Mouse (Mus musculus) left cerebral cortex, postnatal 4 days (tissue): Measurements from ENCODE around the gene Cfap97d1. TPM values are rescaled to one million over a fixed set of nuclear protein-coding genes. Genes with fewer than 3 reads are reported as not detected.
"Not testable (repeated sequence)": the region's sequence is repeated elsewhere in the genome, so short reads cannot be mapped to it uniquely, and the experiment has no call there.

Experiments used
- DNase-seq: peaks from one replicate; pipeline ENCODE4 v3.0.0-alpha.2; 2022
- intact Hi-C: fragments of 180-260 bp; cut with DNase I; formaldehyde crosslinking; loops from one replicate; pipeline ENCODE4 v1.15.1; 2025
- total RNA-seq, 2 experiments: library from RNA; stranded (reverse); gene quantifications; 2 replicates each; pipeline ENCODE4 v1.2.3; 2021

Cfap97d1 gene
- total RNA-seq, 2 experiments from 2014 or later, result not detected

DNA sequence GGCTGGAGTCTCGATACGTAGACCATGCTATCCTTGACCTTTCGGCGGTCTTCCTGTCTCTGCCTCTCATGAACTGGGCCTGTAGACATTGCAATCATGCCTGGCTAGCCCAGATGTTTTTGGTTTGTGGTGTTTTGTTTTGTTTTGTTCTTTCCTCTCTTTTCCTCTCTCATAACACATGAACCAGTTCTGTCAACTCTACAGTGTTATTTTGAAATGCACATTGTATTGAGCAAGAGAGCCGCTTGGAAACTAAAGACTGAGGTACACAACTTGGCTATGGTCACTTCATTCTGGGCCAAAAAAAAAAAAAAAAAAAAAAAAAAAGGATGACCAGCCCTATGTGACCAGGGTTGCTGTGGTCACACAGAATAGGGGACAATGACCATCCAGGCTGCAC lies 11.4 kb upstream of the Cfap97d1 start:
- no peak for DNase-seq
- intact Hi-C loops, result no loop called here

- intact Hi-C loops, result no loop called here
- DNase-seq, result no peak
Observed at GRCm38 (mm10) chr11:101973496-101973895, 10.6 kb upstream of the Cfap97d1 start.

DNA sequence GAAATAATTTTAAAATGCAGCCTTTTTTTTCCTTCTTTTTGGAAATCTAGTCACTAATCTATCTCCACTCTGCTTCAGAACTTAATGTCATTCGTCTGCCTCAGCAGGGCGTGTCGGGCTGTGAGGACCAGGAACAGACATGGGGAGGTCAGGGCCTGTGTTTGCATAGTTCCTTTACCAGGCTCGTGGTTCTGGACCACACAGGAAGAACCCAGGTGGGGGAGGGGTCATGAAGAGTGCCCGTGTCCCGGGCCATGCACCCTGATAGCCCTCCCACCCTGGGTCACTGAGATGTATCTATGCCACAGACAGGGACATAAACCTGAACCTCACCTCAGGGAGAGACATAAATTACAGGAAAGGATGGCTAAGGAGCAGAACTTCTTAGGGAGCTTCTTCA lies 9.9 kb upstream of the Cfap97d1 start:
- intact Hi-C loops, result no loop called here
- DNase-seq, result no peak

DNA sequence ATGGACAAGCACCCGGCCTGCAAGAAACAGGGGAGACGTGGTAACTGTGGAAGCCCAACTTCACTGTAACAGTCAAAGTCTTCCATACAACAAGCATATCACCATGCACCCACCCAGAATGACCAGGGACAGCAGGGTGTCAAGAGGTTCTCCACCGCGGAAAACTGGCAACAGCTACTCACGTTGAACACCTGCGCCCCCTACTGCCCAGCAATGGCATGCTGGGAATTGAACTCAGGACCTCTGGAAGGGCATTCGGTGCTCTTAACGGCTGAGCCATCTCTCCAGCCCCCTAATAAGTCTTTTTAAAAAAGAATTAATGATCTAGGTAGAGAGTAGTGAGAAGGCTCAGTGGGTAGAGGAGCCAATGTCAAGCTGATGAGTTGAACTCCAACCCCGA lies 9.2 kb upstream of the Cfap97d1 start:
- intact Hi-C loops, result no loop called here
- no peak for DNase-seq

- DNase-seq, result no peak
- intact Hi-C loops, result no loop called here
Observed at GRCm38 (mm10) chr11:101976949-101977348, 7.1 kb upstream of the Cfap97d1 start.

DNA sequence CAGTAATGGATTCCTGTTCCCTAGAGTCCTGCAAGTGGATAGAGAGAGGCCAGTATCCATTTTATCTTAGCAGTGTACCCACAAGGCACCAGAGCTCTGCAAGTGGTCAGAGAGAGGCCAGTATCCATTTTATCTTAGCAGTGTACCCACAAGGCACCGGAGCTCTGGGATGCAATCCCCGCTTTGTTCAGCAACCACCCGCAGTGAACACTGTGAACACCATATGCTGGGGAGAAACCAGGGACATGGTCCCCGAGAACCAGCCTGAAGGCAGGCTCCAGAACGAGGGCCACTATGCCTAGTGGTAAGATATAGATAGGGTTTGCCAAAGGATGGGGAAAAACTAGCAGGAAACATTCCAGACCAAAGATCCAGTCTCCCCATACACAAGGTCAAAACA lies 4.9 kb upstream of the Cfap97d1 start:
- intact Hi-C loops, result no loop called here
- DNase-seq, result no peak

DNA sequence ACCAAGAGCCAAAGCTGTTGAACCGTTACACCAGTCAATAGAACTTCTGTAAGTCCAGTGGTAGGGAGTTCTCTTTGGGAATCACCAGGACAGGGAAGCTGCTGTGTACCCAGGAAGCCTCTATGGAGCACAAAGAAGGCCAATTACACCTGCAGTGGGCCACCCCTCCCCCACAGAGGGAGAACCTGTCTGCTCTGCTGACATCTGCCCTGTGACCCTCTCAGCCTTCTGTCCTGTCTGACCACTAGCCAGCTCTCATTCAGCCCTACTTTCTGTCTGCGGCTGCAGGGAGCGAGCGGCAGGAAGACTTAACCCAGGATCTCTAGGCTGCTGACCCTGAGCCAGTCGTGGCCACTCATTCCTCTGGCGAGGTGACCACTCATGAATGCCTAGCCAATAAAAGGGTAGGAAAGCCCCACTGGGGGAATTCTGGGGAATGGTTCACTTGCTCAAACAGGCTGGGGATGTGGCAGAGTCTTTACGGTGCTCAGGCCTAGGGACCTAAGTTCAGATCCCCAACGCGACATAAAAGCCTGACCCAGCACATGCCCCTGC lies 3.4 kb upstream of the Cfap97d1 start:
- no peak for DNase-seq
- intact Hi-C loops, result no loop called here

GRCm38 (mm10) chr11:101981850-101982249 lies 2.2 kb upstream of the Cfap97d1 start:
- DNase-seq, result no peak
- intact Hi-C loops, result no loop called here

- DNase-seq, result no peak
- intact Hi-C loops, result no loop called here
Observed at GRCm38 (mm10) chr11:101982981-101983411, 1.1 kb upstream of the Cfap97d1 start.

GRCm38 (mm10) chr11:101983431-101983921 lies 603 bp upstream of the Cfap97d1 start:
- no peak for DNase-seq
- intact Hi-C loops, result no loop called here

GRCm38 (mm10) chr11:101985450-101985849 lies 1.4 kb downstream of the Cfap97d1 start:
- DNase-seq, intact Hi-C loops: not testable (repeated sequence)

- peak; percentile 85 for DNase-seq
- intact Hi-C loops, result no loop called here
Observed at GRCm38 (mm10) chr11:101985990-101986389, 1.9 kb downstream of the Cfap97d1 start.

DNA sequence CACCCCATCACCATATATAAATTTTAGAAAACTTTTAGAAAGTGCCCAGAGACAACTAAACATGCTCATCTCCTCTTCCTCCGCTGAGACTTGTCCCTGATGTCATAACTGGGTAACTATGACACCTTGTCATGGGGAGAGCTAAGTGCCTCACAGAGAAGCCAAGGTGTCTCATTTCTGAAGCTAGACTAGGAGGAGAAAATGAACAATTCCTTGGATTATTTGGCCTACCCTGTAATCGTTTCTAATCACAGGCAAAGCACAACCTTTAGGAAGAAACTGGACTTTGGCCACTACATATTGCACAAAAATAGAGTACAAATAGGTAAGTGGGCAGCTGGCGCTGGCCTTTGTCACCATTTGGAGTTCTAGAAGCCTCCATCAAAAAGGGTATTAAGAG lies 2.8 kb downstream of the Cfap97d1 start, which contains the start of gene Dusp3:
Gene Dusp3, minus strand, starts transcription at position 101 of the 400 bp plus-strand sequence.
- intact Hi-C loops, result no loop called here
- no peak for DNase-seq

DNA sequence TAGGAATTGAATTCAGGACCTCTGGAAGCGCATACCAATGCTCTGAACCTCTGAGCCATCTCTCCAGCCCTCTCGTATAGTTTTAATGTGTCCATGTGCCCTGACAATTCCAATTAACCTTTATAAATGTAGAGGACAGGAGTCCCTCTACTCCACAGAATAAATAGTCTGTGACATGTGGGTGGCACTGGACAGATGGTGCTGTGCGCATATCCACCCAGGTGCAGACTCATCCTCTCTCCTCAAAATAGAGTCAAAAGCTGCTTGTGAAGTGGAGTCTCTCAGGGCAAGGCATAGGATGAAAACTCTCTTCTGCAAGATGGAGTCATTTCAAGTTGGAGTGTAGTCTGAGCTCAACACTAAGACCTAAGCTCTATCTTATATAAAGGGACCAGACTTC lies 6.2 kb downstream of the Cfap97d1 start:
- DNase-seq, result no peak
- intact Hi-C loops, result loop anchor here (5.0 to 10.0 kb wide), 2 partner anchors 37 to 145 kb away; partner anchors contain the start of gene Mpp3

DNA sequence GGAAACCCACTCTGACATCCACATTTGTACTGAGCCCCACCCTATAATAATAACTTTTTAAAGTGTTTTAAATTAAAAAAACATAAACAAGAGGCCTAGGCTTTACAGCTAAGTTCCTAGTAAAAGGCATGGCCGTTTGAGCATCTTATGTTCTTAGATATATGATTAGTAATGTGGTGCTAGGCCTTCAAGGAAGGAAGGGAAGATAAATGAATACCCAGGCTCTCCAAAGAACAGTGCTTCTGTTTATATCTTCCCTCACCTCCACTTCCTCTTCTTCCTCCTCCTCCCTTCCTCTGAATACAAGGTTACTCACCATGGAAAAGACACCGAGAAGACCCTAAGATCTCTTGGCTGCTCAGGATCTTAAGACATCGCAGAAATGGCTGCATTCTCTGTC lies 7.7 kb downstream of the Cfap97d1 start:
- no peak for DNase-seq
- intact Hi-C loops, result loop anchor here (5.0 to 10.0 kb wide), 2 partner anchors 35 to 143 kb away; partner anchors contain the start of gene Mpp3

- no peak for DNase-seq
- intact Hi-C loops, result loop anchor here (5.0 to 10.0 kb wide), 2 partner anchors 35 to 142 kb away; partner anchors contain the start of gene Mpp3
Observed at GRCm38 (mm10) chr11:101992411-101992810, 8.3 kb downstream of the Cfap97d1 start.

DNA sequence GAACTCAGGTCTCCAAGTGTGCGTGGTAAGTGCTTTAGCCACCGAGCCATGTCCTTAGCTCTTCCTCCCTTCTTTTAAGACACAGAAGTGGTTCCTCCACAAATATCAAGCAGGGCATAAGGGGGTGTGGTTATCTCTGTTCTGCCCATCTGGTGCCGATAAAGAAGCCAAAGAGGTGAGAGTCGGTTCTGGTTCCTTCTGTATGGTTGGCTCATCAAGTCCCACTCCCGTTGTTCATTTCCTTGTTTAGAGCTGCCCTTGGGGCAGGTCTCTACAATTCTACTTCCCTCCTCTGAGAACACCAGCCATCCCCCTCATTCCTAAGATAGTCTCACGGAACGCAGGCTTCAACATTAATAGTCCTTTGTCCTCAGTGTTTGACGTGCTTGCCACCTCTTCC lies 10.0 kb downstream of the Cfap97d1 start:
- intact Hi-C loops, result loop anchor here (5.0 to 10.0 kb wide), 2 partner anchors 33 to 141 kb away; partner anchors contain the start of gene Mpp3
- no peak for DNase-seq

DNA sequence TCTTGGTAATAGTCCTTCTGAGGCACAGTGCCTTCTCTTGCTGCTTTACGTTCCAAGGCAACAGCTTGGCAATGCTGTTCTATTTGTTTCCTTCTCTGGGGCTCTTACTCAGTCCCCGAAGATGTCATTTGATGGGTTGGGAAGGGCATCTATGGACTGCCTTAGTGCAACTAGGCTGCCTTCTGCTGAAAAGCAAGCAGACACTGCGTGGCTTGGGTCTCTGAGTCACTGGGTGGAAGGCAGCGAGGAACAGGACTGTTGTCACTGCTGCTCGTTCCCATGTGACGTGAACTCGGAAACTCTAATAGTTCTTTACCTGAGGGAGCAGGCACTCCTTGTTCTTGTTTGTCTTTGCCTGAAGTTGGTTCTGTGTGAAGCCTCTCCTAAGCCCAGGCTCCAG lies 11.9 kb downstream of the Cfap97d1 start:
- intact Hi-C loops, result loop anchor here (10.0 kb wide), 1 partner anchor 139 kb away; no protein-coding TSS in a partner anchor
- DNase-seq, result no peak

- intact Hi-C loops, result loop anchor here (10.0 kb wide), 1 partner anchor 137 kb away; no protein-coding TSS in a partner anchor
Observed at GRCm38 (mm10) chr11:101998258-101998657, 14.2 kb downstream of the Cfap97d1 start.

DNA sequence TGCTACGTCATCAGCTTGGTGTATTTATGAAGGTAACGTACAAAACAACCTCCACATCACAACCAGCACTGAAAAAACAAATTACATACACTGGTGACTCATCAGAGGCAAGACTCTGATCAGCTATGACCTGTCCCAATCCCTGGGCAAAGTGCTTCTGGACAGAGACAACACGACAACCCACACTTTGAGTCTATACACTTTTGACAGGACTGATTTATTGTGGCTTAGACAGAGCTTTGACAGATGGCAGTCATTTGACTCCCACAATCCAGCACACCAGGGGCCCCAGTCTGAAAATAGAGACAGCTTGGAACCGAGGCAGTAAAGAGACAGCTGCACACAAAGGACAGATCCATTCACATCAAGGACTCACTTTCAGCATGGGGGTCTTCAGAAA lies 15.4 kb downstream of the Cfap97d1 start:
- DNase-seq, result no peak
- intact Hi-C loops, result loop anchor here (10.0 kb wide), 1 partner anchor 135 kb away; no protein-coding TSS in a partner anchor

More at GRCm38 (mm10) chr11:101998258-101998657, 14.2 kb downstream of the Cfap97d1 start:
- no peak for DNase-seq

GRCm38 (mm10) chr11:102004251-102004650 lies 20.2 kb downstream of the Cfap97d1 start:
- no peak for DNase-seq
- intact Hi-C loops, result no loop called here

- intact Hi-C loops, result no loop called here
- DNase-seq, result no peak
Observed at GRCm38 (mm10) chr11:102006271-102006670, 22.2 kb downstream of the Cfap97d1 start.
